Mouse (Mus musculus) monocyte, adult 5-6 weeks (primary cell): ENCODE results near the gene Adcy10. TPM values are rescaled to one million over a fixed set of nuclear protein-coding genes. Genes with fewer than 3 reads are reported as not detected.
A peak's percentile ranks its signal among the peaks of the same experiment; 100 is the strongest.

Experiments
- ATAC-seq: fragments of 153-309, 156-312 bp; replicated peaks from 2 replicates; pipeline ENCODE4 v1.8.0; 2017; ENCODE audit warnings: mild to moderate bottlenecking; ENCODE audit not compliant: low TSS enrichment, insufficient number of reproducible peaks, severe bottlenecking, poor library complexity, low FRiP score
- total RNA-seq: library from RNA; stranded (forward); fragments of 200-1000, 200-491, 200-594 nt; gene quantifications from 3 replicates; pipeline ENCODE4 v1.2.3, GENCODE M21; 2017

Gene Adcy10
- 0.19 to 1.8 TPM (median 0.75 TPM) in 3 replicates for total RNA-seq

DNA sequence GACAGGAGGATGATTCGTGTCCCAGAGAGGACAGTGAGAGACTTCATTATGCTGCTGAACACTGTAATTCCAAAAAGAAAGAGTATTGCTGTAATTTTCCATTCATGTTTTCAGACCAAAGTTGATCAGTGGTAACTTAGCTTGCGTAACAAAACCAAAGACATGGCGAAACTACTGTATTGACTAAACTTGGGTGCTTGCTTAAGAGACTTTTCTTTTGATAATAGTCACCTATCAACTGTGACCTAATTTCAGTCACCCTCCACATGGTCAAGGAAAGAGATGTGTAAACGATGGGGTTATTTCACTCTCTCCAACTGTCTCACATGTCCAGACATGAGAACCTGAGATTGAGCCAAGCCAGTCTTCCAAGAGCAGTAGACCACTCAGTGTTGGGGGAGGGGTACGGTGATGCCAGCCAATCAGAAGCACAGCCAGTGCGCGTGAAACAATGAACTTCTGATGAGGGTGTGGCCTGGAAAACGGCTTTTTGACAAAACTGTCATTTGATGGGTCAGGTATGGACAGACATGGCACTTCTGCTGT lies at the start of gene Adcy10:
Gene Adcy10 (plus strand): TSS at position 496 of the 546 bp plus-strand sequence.
- ATAC-seq: peak; percentile 50; the same call in 1 of the 2 replicates

DNA sequence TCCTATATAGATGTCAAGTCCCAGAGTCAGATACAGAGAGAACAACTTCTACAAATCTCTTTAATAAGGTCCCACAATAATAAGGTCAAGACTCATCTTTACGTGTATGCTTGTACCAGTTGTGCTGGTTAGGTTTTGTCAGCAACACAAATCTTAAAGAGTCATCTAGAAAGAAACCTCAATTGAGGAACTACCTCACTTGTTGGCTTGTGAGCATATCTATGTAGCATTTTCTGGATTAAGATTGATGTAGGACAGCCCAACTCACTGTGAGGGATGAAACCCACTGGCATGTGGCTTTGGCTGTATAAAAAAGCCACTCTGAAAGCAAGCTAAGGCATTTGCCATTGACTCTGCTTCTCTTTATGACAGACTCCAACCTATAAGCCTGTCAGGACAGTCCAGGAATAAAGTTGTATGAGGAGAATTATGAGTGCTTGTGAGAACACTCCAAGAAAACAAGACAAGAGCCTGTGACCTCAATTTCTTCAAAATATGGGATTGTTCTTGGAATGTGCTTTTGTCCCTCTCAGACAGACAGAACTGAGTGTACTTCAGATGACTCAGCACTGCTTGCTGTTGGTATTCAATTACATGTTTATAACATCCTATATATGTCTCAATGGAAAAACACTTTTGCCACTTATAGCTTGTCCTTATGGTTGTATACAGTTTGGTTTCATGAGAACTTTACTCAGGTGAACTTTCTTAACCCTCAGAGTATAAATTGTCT lies 46.5 kb upstream of the Adcy10 start:
- no peak for ATAC-seq

DNA sequence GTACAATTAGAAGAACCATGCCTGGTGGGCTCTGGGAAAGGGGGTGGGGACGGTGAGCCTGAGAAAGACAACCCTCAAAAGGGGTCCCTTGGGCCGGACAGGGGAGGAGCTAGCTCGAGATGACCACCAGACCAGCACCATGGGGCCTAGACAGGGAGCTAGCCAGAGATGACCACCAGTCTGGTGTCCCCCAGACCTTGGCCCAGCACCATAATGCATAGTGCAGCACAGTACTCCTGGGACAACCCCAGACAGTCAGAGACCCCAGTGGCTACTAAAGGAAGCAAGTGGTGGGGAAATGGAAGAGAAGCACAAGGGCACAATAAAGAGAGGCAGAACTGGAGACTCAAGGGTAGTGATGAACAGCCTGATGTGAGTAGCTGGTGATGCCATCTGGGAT lies 44.2 kb upstream of the Adcy10 start:
- ATAC-seq: no peak

DNA sequence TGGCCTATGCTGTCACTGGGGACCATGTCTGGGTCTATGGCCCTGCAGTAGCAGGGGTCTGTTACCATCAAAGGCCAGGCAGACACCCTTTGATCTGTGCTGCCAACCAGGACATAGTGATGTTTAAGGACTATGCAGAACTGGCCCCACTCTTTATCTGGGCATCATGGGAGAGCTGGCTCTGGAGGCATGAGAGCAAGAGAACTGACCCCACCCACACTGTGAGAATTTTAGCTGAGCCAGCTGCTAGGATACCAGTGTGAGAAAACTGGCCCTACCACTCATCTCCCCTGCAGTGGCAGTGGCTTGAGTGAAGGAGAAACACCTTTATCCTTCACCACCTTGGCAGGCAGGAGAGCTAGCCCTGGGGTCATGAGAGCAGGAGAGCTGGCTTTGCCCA lies 43.8 kb upstream of the Adcy10 start:
- no peak for ATAC-seq

DNA sequence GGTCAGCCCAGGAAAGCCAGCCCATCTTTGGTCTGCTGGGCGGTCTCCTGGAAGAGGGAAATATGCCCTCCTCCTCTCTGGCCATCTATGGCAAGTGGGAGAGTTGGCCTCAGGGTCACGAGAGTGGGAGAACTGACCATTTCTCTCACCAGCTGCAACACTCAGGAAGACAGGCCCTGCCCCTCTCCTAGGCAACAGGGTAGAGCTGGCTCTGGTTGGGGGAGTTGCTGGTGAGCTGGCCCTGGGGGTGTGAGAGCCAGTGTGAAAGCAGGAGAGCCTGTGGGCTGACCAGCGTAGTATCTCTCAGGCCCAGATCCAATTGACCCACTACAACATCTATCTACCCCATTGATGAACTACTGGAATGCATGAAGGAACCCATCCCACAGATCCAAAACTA lies 43.3 kb upstream of the Adcy10 start:
- no peak for ATAC-seq

DNA sequence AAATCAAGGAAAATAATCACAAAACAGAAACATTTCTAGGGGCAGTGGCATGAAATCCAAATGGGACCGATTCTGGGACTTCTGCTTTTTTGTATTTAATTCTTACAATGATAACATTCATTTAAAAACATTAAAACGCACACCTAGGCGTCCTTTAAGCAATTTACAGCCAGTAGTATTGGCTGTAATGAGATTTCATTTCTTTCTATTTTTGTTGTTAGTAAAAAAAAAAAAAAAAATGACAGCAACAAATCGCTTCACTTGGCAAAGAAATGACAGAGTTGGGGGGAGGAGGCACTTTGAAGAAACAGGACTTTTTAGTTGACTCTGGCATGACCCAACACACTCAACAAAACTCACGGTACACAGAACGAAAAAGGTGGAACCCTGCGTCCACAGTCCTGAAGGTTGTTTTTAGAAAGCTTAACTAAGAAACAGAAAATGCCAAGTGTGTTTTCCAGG lies 25.9 kb upstream of the Adcy10 start:
- ATAC-seq: no peak

DNA sequence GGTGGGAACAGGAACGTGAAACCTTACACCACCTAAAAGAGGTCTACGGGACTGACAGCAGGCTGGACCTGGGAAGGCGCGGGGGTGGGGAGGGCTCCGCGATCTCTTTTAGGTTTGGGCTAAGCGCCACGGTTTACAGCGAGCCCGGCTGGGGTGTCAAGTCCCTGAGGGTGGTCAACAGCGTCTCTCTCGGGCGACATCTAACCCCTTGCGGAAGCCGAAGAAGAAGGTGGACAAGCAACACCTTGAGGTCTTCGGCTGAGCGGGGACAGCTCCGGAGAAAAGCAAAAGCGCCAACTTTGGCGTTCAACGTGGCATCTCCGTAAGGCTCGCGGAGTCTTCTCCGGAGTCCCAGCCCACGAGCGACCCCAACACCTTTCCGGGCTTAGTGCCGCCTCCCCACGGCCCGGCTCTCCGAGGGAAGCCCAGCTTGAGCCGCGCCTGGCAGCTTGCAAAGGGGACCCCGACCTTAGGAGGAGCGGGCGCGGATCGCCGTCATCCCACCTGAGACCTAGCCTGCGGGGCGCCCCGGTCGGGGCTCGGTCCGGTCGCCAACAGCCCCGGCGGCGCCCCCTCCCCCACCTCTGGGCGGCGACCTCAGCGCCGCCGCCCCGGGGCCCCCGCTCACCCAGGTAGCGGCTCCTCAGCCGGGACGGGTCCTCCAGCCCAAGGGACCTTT lies 25.3 kb upstream of the Adcy10 start:
- ATAC-seq: no peak

DNA sequence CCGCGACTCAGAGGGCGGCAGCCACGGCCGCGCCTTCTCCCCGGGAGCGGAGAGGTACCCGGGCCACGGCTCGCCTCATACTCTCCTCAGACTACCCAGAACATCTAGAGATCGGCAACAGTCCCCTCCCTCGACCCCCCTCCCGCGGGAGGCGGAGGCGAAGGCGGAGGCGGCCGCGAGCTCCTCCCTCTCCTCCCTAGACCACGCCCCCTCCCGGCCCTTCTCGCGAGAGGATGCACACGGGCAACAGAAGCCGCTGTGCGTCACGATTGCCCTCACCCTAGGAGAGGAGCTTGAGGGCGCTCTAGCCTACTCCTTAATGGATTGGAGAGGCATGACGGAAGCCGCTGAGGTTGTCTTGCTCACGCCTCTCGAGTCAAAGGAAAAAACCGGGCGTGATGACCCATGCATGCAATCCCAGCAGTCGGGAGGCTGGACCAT lies 24.6 kb upstream of the Adcy10 start, which contains the start of the genes Dcaf6 and Mpc2:
Gene Dcaf6 (minus strand): TSS at position 116 of the 441 bp plus-strand sequence.
Gene Mpc2 (plus strand): TSS at position 278 of the 441 bp plus-strand sequence.
- peak; percentile 85 for ATAC-seq

DNA sequence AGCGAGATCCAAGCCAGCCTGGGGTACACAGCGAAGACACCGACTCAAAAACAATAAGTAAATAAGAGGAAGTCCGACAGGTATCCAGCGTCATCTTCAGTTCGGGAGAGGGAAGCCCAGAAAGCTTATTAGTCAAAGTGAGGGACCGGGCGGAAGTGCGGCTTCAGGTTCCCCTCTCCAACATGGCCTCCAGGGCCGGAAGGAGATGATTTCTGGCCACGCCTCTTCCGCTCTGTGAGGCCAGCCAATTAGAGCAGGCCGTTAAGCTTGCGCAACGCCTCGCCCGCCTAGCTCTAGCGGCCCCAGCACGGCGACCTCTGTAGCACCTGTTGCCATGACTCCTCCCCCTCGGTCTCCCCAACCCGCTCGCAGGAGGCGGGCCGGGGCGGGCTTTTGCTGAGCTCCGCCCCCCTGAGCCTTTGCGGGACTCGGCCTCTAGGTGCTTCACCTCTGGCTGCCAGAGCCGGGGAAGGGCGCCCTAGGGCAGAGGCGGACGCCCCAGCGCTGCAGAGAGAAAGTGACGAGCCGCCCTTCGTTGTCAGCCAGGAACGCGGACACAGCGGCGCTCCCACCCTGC lies 24.1 kb upstream of the Adcy10 start:
- ATAC-seq: peak; percentile 86

DNA sequence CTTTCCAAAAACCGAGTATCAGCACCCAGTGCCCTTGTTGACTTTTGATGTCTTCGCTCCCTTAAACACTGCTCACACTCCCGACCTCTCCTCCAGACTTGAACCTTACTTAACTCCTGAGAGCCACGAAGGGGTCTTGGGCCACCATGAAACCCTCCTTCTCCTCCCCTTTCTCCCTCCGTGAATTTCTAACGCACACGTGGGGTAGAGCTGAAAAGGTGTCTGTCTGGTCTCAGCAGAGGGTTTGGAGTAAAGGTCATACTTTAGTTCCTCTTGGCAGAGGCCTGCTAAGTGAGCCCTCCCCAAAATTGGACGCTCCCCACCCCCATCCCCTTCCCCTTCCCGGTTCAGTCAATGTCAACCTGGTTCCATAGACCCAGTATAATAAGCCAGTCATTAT lies 23.3 kb upstream of the Adcy10 start:
- no peak for ATAC-seq

DNA sequence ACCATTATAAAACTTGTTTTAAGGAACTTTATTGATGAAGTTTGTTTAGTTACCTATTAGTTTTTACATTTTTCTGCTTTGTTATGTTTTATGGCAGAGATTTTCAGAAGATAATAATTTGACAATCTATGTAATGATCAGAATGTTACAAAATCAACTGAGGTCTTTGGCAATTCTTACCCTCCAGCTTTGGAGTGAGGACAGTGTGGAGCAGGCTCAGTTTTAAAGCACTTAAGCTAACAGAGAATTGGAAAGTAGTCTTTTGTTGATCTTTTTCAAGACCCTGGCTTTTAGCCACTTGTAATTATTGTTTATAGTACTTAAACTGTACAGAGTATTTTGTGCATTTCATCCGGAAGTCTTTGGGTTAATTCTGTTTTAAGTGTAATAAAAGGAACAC lies 22.1 kb upstream of the Adcy10 start:
- no peak for ATAC-seq

DNA sequence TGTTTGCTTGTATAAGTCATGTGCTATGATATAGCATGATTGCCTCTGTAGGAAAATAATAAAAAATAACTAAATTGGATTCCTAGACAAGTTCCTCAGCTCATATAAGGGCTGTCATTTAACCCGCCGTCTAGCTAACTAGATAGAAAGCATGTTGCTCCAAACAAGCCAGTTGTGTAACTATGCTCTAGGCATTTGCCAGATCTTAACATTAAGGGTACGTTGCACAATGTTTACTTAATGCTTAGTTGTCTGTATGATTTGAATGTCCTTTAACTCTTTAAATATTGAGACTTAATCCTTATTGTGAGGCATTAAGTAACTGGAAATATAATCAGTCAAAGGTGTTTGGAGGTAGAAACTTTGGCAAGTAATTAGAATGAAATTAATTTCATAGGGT lies 20.4 kb upstream of the Adcy10 start:
- no peak for ATAC-seq

DNA sequence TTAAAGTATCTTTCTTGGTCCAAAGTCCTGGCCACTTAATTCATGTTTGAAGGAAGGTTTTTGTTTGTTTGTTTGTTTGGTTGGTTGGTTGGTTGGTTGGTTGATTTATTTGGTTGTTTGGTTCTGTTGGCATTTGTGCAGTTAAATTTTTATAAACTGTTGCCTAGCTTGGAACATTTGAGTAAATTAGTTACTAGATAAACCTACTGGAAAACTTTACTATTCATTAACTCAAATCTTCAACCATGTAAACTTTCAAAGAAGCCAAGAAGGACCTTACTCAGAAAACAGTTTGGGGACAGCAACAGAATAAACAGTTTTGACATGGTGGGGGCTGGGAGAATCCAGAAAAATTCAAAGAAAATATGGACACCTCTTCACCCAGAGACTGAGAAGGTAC lies 16.0 kb upstream of the Adcy10 start:
- no peak for ATAC-seq

DNA sequence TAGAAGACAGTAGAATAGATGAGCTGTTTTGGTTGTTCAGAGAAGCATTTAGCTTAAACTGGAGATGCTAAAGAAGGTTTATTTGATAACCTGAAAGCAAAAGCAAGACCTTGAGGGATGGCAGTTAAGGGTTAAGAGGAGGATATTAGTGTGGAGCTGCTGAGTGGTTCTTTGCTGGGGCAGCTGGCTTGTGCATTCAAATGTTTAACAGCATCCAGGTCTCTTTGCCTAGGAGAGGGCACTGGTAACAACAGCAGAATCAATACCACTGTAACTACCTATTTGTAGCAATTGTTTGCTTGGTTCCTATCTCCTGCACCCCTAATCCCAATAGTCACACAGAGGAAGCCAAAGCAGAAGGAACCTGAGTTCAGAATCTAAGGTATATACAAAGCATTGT lies 15.3 kb upstream of the Adcy10 start:
- no peak for ATAC-seq

DNA sequence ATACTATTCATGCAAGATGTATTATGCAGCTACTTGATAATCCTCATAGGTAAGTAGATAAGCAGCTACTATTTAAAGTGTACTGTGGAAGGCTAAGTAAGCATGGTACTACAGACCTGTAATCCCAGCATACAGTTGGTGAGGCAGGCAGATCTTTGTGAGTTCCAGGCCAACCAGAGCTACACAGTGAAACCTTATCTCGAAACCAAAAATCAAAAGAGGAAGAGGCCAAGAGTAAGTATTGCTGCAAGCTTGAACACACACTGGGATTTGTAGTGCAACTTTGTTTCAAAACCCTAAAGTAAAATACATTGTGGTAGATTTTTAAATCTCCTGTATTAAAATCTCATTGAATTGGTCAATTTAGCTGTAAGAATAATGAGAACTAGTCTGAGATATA lies 13.5 kb upstream of the Adcy10 start:
- no peak; the same call in 1 of the 2 replicates for ATAC-seq

DNA sequence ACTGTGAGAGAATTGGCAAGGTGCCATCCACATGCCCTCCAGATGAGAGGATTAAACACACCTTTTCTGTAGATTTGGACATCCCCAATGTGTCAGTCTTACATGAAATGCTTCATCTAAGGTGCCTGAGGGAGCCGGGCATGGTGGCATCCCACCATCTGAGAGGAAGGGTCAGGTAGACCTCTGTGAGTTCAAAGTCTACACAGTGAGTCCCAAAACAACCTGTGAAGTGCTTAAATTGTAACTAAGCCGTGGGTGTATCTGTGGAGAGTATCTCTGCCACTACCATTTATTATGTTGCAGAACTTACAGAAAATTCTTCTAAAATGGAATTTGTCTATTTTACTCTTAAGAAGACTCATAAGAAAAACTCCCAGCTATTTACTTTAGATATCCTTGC lies 1.1 kb downstream of the Adcy10 start:
- no peak for ATAC-seq

DNA sequence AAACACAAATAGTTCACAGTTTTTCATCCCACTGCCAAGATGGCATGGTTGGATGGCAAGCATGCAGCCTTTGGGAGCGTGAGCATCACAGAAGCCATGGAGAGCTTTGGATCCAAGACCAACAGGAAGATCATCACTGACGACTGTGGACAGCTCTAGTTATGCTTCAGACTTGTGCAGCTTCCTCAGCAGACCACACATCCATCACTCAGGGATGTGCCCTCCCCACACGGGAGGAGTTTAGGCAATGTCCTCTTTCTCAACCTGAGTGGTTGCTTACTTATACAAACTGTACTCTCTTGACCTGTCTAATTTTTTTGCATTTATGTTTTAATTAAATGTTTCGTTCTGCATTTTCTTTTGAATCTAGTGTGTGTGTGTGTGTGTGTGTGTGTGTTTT lies 4.2 kb downstream of the Adcy10 start:
- no peak for ATAC-seq

DNA sequence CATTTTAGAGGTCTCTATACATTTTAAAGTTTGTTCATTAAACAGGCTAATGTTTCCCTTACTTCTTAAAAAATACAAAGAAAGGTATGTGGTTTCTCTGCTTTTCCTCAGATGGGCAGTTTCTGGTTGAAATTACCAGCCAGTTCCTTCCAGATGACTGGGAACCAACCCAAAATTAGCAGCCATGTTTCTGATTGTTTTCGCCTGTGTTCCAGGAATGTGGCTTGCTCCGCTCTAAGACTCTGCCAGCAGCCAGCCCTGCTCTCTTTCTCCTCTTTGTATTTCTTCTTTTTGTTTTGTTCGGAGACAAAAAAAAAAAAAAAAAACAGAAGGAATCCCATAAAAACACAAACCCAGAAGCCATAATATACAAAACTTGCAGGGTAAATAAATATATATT lies 13.9 kb downstream of the Adcy10 start:
- ATAC-seq: no peak

DNA sequence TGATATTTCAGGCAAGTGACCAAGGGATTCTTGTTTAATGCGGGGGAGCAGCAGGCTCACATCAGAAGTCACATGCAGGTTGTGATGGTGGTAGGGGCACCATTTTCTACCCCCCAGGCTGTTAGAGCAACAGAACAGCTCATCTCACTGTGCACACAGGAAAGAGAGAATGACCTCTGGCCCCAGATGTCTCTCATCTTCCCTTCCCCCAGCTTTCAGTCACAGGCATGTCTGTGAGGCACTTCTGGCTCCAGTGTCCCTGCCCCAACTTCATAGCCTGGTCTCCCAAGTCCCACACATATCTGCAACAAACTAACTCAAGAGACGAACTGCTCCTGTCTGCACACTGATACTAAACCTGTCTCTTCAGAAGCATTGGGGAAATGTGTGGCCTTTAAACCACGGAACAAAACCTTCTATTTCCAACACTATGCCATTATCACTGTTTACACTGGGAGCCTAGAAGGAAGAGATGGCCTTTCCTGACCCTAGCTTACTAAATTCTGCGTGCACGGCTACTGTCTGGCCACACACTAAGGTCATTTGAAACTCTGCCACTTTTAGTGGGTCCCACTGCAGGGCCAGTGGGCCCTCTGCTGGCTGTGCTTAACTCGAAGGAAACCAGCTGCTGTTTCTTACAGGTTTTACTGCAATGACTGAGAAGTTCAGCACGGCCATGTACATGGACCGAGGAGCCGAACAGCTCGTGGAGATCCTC lies 18.5 kb downstream of the Adcy10 start:
- ATAC-seq: no peak
